Mouse (Mus musculus): Measurements from ENCODE around the gene Robo2. TPM values are rescaled to one million over a fixed set of nuclear protein-coding genes. Genes with fewer than 3 reads are reported as not detected.

The Robo2 gene
- polyA plus RNA-seq, 1 experiment from 2014 or later: 7.8 TPM

- WGBS: 71% methylated on average over 8 of the region's 8 CpGs
These were observed 218.6 kb downstream of the Robo2 start for GRCm38 (mm10) chr16:74192979-74193554.

GRCm38 (mm10) chr16:74191621-74192020 lies 220.0 kb downstream of the Robo2 start:
- H3K9me3 ChIP-seq: no peaks in the 10 kb centered on the region
- H3K4me1 ChIP-seq: no peaks in the 10 kb centered on the region
- H3K27ac ChIP-seq (replicated peaks): no peak overlapping the region
- no peak overlapping the region for H3K9ac ChIP-seq
- no peaks in the 10 kb centered on the region for H3K36me3 ChIP-seq
- no peaks in the 10 kb centered on the region for H3K27me3 ChIP-seq (replicated peaks)
- no peak overlapping the region for H3K4me2 ChIP-seq
- WGBS: 62% methylated on average over 2 of the region's 2 CpGs
- H3K4me3 ChIP-seq: no peak overlapping the region
- no peak for ATAC-seq (ENCODE audit: extremely low read depth, insufficient number of reproducible peaks, low FRiP score, low TSS enrichment)

More at GRCm38 (mm10) chr16:74192979-74193554, 218.6 kb downstream of the Robo2 start:
- Histone ChIP-seq H3K4me2 (no peak overlapping the region), H3K27ac (replicated peaks) (no peak overlapping the region), H3K9me3 (no peaks in the 10 kb centered on the region), H3K36me3 (no peaks in the 10 kb centered on the region), H3K9ac (no peak overlapping the region), H3K27me3 (replicated peaks) (no peaks in the 10 kb centered on the region), H3K4me1 (no peaks in the 10 kb centered on the region), H3K4me3 (no peak overlapping the region)
- ATAC-seq (ENCODE audit: extremely low read depth, insufficient number of reproducible peaks, low FRiP score, low TSS enrichment): no peak

GRCm38 (mm10) chr16:74182509-74183113 lies 229.0 kb downstream of the Robo2 start:
- Histone ChIP-seq H3K27me3 (replicated peaks) (no peaks in the 10 kb centered on the region), H3K27ac (replicated peaks) (no peak overlapping the region), H3K9me3 (no peaks in the 10 kb centered on the region), H3K36me3 (no peaks in the 10 kb centered on the region), H3K4me2 (no peak overlapping the region), H3K4me3 (no peak overlapping the region), H3K9ac (no peak overlapping the region), H3K4me1 (peaks cover 4% of the 10 kb centered on the region; the same call in 1 of the 2 replicates)
- ATAC-seq (ENCODE audit: extremely low read depth, insufficient number of reproducible peaks, low FRiP score, low TSS enrichment): no peak
- WGBS: 62% methylated on average over 3 of the region's 3 CpGs

GRCm38 (mm10) chr16:74172673-74173072 lies 239.0 kb downstream of the Robo2 start:
- Histone ChIP-seq H3K9me3 (no peaks in the 10 kb centered on the region), H3K4me2 (no peak overlapping the region), H3K27me3 (replicated peaks) (no peaks in the 10 kb centered on the region), H3K9ac (no peak overlapping the region), H3K36me3 (no peaks in the 10 kb centered on the region), H3K27ac (replicated peaks) (no peak overlapping the region), H3K4me1 (peaks cover 6% of the 10 kb centered on the region), H3K4me3 (no peak overlapping the region)
- 69% methylated on average over 3 of the region's 3 CpGs for WGBS
- ATAC-seq (ENCODE audit: extremely low read depth, insufficient number of reproducible peaks, low FRiP score, low TSS enrichment): no peak

- no peak overlapping the region for H3K27ac ChIP-seq (replicated peaks)
- H3K4me1 ChIP-seq: peaks cover 9% of the 10 kb centered on the region
- no peaks in the 10 kb centered on the region for H3K27me3 ChIP-seq (replicated peaks)
- no peaks in the 10 kb centered on the region for H3K36me3 ChIP-seq
- no peak overlapping the region for H3K4me2 ChIP-seq
- no peaks in the 10 kb centered on the region for H3K9me3 ChIP-seq
- no peak overlapping the region for H3K4me3 ChIP-seq
- 88% methylated on average over 4 of the region's 4 CpGs for WGBS
- no peak overlapping the region for H3K9ac ChIP-seq
- no peak for ATAC-seq (ENCODE audit: extremely low read depth, insufficient number of reproducible peaks, low FRiP score, low TSS enrichment)
These were observed 242.0 kb downstream of the Robo2 start for GRCm38 (mm10) chr16:74169642-74170041.

GRCm38 (mm10) chr16:74169121-74169520 lies 242.5 kb downstream of the Robo2 start:
- no peak overlapping the region for H3K4me2 ChIP-seq
- no peak for ATAC-seq (ENCODE audit: extremely low read depth, insufficient number of reproducible peaks, low FRiP score, low TSS enrichment)
- no peak overlapping the region for H3K27ac ChIP-seq (replicated peaks)
- 74% methylated on average over 7 of the region's 7 CpGs for WGBS
- H3K27me3 ChIP-seq (replicated peaks): no peaks in the 10 kb centered on the region
- H3K9ac ChIP-seq: no peak overlapping the region
- H3K4me3 ChIP-seq: no peak overlapping the region
- peaks cover 9% of the 10 kb centered on the region for H3K4me1 ChIP-seq
- H3K36me3 ChIP-seq: no peaks in the 10 kb centered on the region
- H3K9me3 ChIP-seq: no peaks in the 10 kb centered on the region

GRCm38 (mm10) chr16:74167832-74168231 lies 243.8 kb downstream of the Robo2 start:
- Histone ChIP-seq H3K9me3 (no peaks in the 10 kb centered on the region), H3K4me3 (no peak overlapping the region), H3K4me1 (peaks cover 9% of the 10 kb centered on the region), H3K36me3 (no peaks in the 10 kb centered on the region), H3K27ac (replicated peaks) (no peak overlapping the region), H3K9ac (no peak overlapping the region), H3K27me3 (replicated peaks) (no peaks in the 10 kb centered on the region), H3K4me2 (no peak overlapping the region)
- no peak for ATAC-seq (ENCODE audit: extremely low read depth, insufficient number of reproducible peaks, low FRiP score, low TSS enrichment)

GRCm38 (mm10) chr16:74162041-74162440 lies 249.6 kb downstream of the Robo2 start:
- no peaks in the 10 kb centered on the region for H3K4me1 ChIP-seq
- WGBS: 87% methylated on average over 4 of the region's 4 CpGs
- no peak overlapping the region for H3K9ac ChIP-seq
- no peaks in the 10 kb centered on the region for H3K36me3 ChIP-seq
- H3K4me3 ChIP-seq: no peak overlapping the region
- H3K4me2 ChIP-seq: no peak overlapping the region
- H3K27ac ChIP-seq (replicated peaks): no peak overlapping the region
- no peak for ATAC-seq (ENCODE audit: extremely low read depth, insufficient number of reproducible peaks, low FRiP score, low TSS enrichment)
- H3K9me3 ChIP-seq: no peaks in the 10 kb centered on the region
- no peaks in the 10 kb centered on the region for H3K27me3 ChIP-seq (replicated peaks)

GRCm38 (mm10) chr16:74159189-74159588 lies 252.4 kb downstream of the Robo2 start:
- H3K9me3 ChIP-seq: no peaks in the 10 kb centered on the region
- ATAC-seq (ENCODE audit: extremely low read depth, insufficient number of reproducible peaks, low FRiP score, low TSS enrichment): no peak
- no peak overlapping the region for H3K4me3 ChIP-seq
- no peak overlapping the region for H3K4me2 ChIP-seq
- no peaks in the 10 kb centered on the region for H3K27me3 ChIP-seq (replicated peaks)
- H3K36me3 ChIP-seq: no peaks in the 10 kb centered on the region
- WGBS: 77% methylated on average over 3 of the region's 3 CpGs
- H3K4me1 ChIP-seq: no peaks in the 10 kb centered on the region
- no peak overlapping the region for H3K9ac ChIP-seq
- H3K27ac ChIP-seq (replicated peaks): no peak overlapping the region

GRCm38 (mm10) chr16:74136181-74136580 lies 275.4 kb downstream of the Robo2 start:
- Histone ChIP-seq H3K4me3 (no peak overlapping the region), H3K27ac (replicated peaks) (no peak overlapping the region), H3K27me3 (replicated peaks) (no peaks in the 10 kb centered on the region), H3K9ac (no peak overlapping the region), H3K4me1 (peaks cover 7% of the 10 kb centered on the region; the same call in 1 of the 2 replicates), H3K36me3 (no peaks in the 10 kb centered on the region), H3K4me2 (no peak overlapping the region), H3K9me3 (no peaks in the 10 kb centered on the region)
- 75% methylated on average over 1 of the region's 1 CpGs for WGBS
- no peak for ATAC-seq (ENCODE audit: extremely low read depth, insufficient number of reproducible peaks, low FRiP score, low TSS enrichment)

GRCm38 (mm10) chr16:74132833-74133232 lies 278.8 kb downstream of the Robo2 start:
- ATAC-seq (ENCODE audit: extremely low read depth, insufficient number of reproducible peaks, low FRiP score, low TSS enrichment): no peak
- Histone ChIP-seq H3K27me3 (replicated peaks) (no peaks in the 10 kb centered on the region), H3K4me1 (peaks cover 7% of the 10 kb centered on the region; the same call in 1 of the 2 replicates), H3K9me3 (no peaks in the 10 kb centered on the region), H3K9ac (no peak overlapping the region), H3K36me3 (no peaks in the 10 kb centered on the region), H3K4me2 (no peak overlapping the region), H3K27ac (replicated peaks) (no peak overlapping the region), H3K4me3 (no peak overlapping the region)
- 52% methylated on average over 6 of the region's 6 CpGs for WGBS

GRCm38 (mm10) chr16:74131370-74131769 lies 280.3 kb downstream of the Robo2 start:
- Histone ChIP-seq H3K36me3 (no peaks in the 10 kb centered on the region), H3K27me3 (replicated peaks) (no peaks in the 10 kb centered on the region), H3K4me3 (no peak overlapping the region), H3K9me3 (no peaks in the 10 kb centered on the region), H3K4me1 (peaks cover 7% of the 10 kb centered on the region; the same call in 1 of the 2 replicates), H3K27ac (replicated peaks) (no peak overlapping the region), H3K4me2 (no peak overlapping the region), H3K9ac (no peak overlapping the region)
- WGBS: 85% methylated on average over 5 of the region's 5 CpGs
- ATAC-seq (ENCODE audit: extremely low read depth, insufficient number of reproducible peaks, low FRiP score, low TSS enrichment): no peak

Measured in heart, embryonic 13.5 days (tissue).